Mouse (Mus musculus) liver, embryonic 14.5 days (tissue): ENCODE results near the gene Pdap1.

Experiments
- CTCF ChIP-seq: IDR thresholded peaks from 2 replicates; pipeline ENCODE4 v1.5.1; 2016; ENCODE audit warnings: antibody characterized with exemption, low read depth, control low read depth
- EP300 ChIP-seq: IDR thresholded peaks from 2 replicates; pipeline ENCODE4 v1.6.1; 2016; ENCODE audit warnings: antibody characterized with exemption, low read depth

GRCm38 (mm10) chr5:145161361-145161760 lies 21.3 kb upstream of the Pdap1 start:
- TF ChIP-seq CTCF, result no peak
- no peak for TF ChIP-seq EP300
